Mouse (Mus musculus) fat pad, adult 2 months (tissue): ENCODE measurements at regions not wholly inside any gene's neighbourhood (a gene's known extent, or its start where the extent isn't known, plus 50 kb on each side); places are given as distances from the start of the nearest gene placed in this dataset.

Experiments
- DNase-seq: peaks from one replicate; pipeline ENCODE4 v3.0.0-alpha.2; 2011; ENCODE audit warnings: low read depth, low spot score; ENCODE audit errors: extremely low read depth

DNA sequence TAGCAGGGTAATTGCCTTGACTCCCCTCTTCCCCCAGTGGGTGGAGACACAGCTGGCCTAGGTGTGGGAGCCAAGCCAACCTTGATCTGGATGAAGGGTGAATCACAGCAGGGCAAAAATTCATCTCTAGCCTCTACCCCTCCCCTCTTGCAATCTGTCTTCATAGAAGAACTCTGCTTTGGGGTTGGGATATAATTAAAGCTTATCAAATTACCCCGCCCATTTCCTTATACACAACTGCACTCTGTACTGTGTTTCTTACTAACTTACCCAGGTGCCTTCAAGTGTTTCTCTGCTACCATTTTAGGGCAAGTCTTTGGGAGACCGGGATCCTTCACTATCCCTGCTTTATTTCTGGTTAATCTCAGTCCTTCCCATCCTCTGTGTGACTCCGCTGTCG is 138.7 kb upstream of the Plcz1 start:
- DNase-seq, result no peak

DNA sequence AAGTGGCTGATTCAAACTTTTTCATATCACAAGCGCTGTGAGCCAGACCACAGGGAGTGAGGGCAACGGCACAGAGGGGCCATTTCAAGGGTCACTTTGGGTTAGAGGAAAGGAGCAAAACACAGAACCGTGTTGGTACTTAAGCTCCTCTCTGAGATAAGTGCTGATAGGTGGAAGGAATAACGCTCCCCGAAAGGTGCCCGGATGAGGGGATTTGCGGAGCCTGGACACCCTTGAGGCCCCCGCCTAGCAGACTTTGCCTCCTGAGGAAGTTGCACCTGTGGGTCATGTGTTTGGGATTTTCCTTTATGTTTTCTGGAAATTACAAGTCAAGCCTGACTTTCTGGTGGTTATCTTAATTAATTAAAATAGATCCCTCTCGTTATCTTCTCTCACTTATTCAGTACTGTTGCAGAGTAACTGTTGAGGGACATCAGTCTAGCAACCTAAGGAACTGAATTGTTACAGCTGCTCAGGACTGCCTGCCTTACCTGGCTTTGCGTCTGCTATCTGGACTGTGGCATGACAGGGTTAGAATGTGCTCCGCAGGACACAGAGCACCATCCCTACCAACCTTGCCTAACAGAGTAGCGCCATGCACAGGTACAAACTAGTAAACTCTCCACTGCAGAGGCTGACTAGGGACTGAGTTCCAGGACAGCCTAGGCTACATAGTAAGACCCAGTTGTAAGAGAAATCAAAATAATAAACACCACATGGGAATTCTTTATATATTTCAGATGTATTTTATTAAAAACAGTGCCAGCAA is 137.4 kb upstream of the Plcz1 start:
- no peak for DNase-seq

DNA sequence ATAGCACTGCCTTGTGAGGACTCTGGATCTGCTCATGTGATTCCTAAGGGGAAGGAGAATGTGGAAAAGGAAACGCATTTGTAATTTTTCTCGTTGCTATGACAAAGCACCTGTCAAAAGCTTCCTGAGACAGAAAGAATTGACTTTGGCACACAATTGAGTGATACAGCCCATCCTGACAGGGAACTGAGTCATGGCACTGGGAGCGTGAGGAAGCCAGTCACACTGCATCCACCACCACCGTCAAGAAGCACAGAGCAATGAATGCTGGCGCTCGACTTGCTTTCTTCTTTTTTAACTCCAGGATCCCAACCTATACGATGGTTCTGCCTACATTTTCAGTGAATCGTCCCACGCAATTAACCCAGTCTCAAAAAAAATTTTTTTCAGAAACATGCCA is 131.5 kb upstream of the Plcz1 start:
- no peak for DNase-seq

DNA sequence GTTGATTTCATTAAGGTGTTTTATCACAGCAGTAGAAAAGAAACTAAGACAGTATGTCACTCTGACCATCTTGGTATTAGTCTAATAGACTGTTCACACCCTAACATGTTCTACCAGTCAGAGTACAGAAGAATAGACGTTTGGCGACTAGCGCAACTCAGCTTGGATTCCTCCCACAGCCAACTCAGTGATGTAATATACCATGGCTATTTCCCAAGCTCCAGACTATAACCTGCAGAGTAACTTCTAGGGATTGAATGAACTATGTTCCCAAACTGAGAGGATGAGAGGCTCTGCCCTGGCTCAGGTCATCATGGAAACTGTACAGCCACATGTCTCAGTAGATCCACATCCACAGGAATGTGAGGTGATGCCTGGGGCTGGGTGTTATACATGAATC is 128.6 kb upstream of the Plcz1 start:
- peak; percentile 23 for DNase-seq

DNA sequence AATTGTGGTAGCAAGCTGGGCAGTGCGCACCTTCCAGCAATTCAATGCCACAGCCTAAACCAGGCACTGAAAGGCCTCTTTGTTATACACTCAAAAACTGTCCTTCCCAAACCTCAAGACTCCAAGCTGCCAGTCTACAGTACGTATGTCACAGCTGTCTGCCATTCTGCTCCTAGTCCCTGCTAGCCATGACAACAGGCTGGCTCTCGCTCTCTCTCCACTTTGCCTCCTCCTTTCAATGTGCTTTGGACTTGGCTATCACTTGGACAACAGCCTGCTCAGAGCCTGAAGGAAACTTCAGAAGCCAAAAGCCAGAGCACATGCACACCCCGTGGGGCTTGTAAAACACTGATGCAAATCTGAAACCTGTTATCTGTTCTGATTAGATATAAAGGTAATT is 125.9 kb upstream of the Plcz1 start:
- no peak for DNase-seq

DNA sequence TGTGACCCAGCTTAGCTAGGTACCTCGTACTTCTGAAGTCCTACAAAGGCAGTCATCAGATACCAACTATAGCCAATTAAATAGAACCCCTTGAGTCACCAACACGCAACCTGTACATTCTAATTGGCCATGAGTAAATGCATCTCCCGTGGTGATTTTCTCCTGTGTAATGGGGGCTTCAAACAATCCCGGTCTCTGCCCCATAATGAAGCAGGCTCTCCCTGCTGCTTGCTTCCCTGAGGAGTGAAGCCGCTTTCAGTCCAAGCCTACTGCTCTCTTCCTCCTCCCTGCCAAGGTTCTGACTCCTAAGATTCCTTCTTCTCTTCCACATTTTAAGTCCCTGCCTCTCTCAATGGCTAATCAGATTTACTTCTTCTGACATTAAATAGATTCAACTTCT is 121.5 kb upstream of the Plcz1 start:
- DNase-seq, result no peak

DNA sequence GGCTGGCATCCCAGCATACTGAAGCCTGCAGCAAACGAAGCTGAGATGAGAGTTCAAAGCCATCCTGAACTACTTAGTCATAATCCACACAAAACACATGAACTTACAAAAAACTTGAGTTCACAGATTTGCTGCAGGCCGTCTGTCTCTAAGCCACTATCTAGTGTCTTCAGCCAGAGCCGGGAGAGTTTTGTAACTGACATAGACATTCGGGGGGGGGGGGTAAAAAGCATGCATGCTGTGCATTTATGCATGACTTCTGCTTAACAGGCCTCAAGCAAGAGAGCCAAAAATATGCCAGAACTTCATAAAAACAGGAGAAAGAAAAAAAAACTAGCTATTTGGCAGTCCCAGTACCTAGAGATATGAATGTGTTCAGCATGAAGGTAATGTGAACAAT is 120.2 kb upstream of the Plcz1 start:
- DNase-seq, result no peak

DNA sequence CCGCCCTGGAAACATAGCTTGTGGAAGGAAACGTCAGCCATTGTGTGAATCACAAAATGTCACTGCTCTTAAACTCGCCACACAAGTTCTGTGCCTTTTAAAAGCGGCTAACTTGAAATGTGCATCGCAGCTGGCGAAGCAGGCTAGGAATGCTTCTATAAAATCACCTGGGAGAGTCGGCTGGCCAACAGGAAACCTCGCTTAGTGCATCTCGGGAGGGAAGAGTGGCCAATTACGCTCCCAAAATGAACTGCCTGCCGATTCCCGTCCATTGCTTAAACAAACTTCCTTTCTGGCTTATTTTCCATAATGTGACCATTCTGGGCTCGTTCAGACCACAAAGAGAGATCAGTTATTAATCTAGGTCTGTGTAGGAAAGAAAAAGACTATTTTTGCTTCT is 119.7 kb upstream of the Plcz1 start:
- DNase-seq, result no peak

DNA sequence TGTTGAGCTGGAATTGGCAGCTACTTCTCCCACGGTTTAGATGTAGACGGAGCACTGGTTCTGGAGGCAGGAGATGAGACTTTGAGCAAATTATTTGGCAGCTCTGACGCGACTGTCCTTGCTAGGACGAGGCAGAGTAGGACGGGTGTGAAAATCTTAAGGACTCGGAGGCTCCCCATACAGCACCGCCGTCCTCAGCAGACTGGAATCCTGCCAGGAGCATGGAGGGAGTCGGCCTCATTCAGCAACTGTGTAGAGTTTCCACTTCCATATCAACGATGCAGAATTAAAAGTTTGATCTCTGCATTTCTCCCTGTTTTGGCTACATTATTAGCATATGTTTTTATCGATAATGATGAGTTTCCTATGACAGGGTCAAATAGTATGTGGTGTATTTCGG is 117.7 kb upstream of the Plcz1 start:
- no peak for DNase-seq

DNA sequence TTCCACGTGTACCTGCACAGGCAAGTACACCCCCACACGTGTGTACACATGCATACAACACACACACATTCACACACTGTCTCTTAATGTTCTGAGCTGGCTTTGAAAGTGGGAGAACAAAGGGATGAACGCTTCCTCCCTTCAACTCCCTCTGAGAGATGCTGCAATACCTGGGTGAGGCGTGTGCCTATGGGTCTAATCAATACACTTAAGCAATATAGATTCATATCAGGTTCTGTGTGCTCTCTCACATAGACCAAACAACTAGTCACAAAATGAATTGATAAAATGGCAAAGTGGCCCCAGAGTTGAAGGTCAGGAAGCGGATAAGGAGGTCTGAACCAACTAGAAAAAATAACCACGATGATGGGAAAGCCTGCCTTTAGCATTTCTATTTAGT is 116.1 kb upstream of the Plcz1 start:
- no peak for DNase-seq

DNA sequence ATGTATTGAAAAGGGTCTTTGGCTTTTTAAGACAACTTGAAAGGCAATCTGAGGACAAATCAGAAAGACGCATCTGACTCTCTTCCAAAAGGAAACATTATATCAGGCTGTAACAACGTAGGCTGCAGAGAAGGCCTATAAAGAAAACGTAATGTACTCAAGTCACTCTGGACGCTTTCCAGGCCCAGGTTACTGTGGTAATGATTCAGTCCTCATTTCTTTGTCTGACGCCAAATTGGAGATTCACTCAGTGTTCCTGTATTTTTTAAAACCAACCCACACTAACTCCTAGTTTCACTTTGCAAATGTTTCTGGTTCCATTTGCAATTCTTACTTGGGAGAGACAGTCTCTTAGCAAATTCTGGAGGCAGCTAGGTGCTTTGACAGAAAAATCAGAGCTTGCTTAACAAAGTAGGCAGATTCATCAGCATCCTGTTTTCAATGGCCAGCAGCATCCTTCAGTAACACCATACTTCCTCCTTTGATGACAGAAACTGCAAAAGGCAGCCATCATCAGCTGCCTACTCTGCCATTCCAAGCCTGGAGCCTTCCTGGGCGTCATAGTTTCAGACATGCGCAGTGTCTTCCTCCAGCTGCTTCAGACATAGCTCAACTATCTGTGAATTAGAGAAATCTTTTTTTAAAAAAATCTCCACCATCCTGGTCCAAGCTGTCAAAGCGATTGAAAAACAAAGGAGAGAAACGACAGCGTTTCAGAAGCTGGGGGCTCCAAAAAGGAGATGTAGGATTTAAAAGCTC is 111.3 kb upstream of the Plcz1 start:
- DNase-seq, result no peak

DNA sequence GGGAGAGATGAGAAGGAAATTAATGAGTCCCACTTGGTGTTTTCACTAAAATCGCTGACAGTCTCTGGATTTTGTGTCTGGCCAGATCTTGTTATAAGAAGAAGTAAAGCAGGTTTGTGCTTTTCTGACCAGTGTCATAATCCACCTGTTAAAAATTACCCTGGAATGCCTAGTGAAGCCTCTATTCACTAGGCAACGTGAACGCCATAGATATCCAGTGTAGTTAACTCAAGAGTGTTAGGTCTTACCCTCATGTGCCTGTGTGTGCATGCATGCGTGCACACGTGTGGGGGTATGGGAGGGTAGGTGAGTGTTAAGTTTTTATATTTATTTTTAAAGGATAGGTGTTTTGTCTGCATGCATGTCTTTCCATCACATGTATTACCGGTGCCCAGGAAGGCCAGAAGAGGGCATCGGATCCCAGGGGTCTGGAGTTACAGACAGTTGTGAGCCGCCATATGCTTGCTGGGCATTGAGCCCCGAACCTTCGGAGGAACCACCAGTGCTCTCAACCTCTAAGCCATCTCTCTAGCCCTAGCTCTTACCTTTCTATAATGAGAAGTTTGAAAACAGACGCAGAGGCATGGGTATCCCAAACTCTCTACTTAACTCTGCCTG is 107.5 kb upstream of the Plcz1 start:
- DNase-seq, result no peak

DNA sequence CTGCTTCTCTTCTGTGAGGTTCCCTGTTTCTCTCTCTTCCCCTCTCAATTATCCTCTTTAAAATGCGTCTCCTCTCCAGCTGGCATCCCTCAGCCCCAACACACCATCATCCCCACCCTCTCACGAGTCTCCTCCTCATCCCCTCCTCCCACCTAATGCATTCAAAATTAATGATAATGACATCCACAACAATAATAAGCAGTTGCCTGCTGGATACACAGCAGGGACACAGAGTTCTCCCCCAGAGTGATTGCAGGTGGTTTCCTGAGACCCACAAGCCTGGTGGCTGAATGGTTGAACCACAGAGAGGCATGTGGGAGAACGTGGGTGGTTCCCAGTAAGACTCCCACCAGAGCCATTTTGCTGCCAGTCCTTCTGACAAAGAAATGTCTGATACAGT is 106.9 kb upstream of the Plcz1 start:
- no peak for DNase-seq

DNA sequence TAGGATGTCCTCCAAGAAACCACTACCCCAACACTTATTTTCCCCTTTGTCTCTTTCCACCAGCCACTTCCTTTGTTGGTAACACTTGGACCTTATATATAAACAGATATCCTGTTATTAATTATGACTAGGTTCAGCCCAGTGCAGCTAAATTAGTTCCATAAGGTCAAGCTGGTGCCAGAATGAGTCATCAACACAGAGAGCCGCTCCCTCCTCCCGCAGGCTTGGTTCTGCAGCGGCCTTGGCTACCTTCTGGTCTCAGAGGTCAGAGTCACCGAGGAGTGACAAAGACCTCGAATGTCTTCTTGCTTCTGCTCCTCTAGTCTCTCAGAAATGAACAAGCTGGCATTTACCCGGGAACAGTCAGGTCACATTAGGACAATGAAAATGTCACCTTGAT is 106.5 kb upstream of the Plcz1 start:
- no peak for DNase-seq

DNA sequence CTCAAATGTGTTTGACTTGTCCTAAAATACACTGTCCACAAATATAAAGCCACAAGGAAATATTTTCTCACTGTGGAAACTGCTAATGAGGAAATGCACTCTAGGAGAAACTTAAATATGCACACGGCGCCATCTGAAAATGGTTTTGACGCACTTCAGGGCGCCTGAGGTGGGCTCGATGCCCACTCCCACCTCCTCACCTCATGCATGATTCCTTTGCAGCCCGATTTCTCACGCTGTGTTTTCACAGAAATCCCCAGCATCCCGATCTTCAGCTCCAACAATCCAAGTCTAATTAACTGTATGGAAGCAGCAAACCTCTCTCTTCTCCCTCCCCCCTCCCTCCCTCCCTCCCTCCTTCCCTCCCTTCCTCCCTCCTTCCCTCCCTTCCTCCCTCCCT is 92.5 kb upstream of the Plcz1 start:
- DNase-seq, result no peak

DNA sequence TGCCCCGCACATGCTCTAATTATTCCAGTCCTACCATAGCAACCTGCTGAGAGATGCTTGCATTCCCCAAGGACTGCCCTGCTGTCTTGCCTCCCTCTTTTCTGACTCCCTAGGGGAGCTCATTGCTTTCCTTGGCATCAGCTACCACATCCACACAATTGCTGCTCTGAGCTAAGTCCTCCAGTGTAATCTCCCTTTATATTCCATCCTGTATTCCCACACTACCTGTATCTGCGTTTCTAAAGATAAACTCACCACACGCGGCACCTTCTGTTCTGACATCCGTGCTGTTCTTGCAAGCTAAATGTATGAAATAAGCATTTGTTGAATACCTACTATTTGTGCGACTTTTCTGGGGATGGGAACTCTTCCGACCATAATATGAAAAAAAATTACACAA is 85.4 kb upstream of the Plcz1 start:
- no peak for DNase-seq

DNA sequence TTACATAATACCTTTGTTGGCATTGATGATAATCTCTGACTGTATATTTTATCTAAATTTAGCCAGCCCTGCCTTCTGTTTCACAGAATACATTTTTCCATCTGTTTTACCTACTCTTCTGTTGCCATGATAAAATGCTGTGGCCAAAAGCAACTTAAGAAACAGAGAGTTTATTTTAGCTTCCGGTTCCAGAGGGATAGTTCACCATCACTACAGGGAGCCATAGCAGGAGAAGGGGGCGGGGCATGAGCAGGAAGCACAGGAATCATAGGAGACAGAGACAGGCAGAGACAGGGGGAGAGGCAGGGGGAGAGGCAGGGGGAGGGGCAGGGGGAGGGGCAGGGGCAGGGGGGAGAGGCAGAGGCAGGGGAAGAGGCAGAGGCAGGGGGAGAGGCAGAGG is 72.8 kb upstream of the Plcz1 start:
- DNase-seq, result no peak

DNA sequence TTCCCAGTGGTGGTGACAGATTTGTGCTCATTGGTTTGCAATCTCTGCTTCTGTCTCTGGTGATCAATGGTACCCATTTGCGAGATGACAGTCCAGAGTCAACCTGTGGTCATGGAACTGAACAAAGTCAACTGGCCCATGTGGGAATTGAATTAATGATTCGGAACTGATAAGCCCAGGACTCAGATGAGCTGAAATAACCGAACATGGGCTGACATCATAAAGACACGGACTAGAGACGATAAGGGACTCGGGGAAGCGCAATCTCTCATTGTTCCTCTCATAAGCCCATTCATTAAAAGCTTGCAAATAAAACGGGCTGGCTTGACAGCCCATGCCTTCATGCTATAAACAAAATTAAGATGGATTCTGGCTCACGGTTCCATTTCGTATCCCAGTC is 70.8 kb upstream of the Plcz1 start:
- DNase-seq, result no peak

DNA sequence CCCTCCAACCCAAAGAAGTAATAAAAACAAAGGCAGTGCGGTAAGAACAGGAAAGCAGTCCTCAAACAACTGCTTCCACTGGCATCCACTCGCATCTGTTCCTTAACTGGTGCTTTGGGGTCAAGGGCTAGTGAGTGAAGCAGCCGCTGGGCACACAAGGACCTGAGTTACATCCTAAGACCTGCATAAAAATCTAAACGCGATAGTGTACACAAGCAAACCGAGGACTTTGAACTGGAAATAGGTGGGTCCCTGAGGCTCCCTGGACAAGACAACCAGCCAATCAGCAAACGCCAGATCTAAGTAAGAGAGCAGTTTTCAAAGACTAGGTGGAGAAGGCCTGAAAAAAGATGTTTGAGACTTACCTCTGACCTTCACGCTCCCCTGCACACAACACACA is 66.8 kb upstream of the Plcz1 start:
- DNase-seq, result no peak

DNA sequence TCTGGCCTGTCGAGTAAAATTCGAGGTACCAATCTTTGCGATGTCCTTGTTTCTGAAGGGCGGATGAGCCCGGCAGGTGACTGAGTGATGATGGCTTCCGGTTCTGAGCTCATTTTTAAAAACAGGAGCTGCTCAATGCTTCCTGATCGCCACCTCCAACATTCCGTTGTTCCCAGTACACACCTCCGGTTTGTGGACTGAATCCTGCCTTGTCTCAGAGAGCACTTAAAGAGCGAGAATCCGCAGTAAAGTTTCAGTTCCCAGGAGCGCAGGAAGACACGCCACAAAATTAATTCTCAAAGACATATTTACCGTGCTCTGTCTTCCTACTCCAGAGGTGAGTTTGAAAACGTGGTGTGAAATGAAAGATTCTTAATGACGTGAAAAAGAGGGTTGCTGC is 66.4 kb upstream of the Plcz1 start:
- no peak for DNase-seq

DNA sequence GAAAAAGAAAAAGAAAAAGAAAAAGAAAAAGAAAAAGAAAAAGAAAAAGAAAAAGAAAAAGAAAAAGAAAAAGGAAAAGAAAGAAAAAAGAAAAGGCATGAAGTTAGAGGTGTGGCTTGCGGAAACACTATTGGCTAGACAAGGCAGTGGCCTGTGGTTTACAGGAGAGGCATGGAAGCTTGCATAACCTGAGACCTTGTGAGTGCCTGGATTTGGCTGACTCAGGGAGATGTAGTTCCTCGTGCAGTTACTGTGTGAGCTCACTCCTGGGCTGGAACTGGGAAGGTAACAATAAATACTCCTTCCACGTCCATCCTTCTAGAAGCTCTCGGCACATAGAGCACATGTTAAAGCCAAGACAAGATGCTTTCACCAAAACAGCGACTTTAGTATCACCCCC is 64.9 kb upstream of the Plcz1 start:
- no peak for DNase-seq

DNA sequence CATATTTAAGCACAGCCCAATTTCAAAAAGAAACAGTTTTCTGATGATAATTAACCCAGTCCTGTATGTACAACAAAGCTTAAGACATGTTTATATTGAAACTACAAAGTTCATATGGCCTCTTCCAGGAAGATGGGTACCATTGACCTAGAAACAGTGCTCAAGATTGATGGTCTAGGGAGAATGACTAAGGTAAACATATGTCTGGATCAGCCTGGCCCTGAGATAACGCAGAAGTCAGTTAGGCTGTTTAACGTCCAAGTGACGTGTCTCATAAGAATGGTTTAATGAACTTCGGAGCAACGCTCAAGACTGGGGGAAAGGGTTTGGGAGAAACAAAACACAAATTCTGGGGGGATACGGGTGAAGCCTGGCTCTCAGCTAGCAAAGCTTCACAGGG is 60.8 kb upstream of the Plcz1 start:
- no peak for DNase-seq
